Mouse (Mus musculus): ENCODE measurements around the gene Gas2l3.

DNA sequence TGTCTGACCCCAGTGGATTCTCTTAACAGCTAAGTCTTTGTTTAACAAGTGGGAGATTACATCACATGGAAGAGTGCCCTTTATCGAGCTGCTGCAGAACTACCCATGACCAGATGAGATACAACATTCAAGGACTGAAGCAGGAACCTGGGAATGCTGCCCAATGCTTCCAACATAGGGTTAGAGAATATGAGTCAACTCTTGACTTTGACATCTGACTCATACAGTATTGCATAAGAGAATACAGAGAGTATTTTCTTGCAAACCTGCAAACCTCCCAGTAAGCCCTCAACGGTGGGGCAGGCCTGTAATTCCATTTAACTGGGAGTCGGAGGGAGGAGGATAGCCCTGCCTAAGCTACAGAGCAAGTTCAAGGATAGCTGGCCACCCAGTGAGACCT is 15.0 kb upstream of the Gas2l3 start:
- TF ChIP-seq POLR2A (IDR thresholded peaks at IDR 0.05; ENCODE audit: low read depth, low read length): no peak
- TF ChIP-seq CTCF (IDR thresholded peaks at IDR 0.05; ENCODE audit: borderline replicate concordance, insufficient read depth, low read length): no peak
